Mouse (Mus musculus) gastrocnemius, postnatal 25 days (tissue): Measurements from ENCODE around the gene Sec24d. TPM values are rescaled to one million over a fixed set of nuclear protein-coding genes. Genes with fewer than 3 reads are reported as not detected.

Experiments used
- DNase-seq: peaks from one replicate; pipeline ENCODE4 v3.0.0; 2022
- long read RNA-seq, 2 experiments: library from polyadenylated mRNA; stranded (forward); transcript quantifications; one replicate each; pipeline ENCODE4 v2.0.0; 2021
- total RNA-seq, 2 experiments: library from RNA; stranded (reverse); gene quantifications; 1 replicate in 1 of 2; 2 replicates in 1 of 2; pipeline ENCODE4 v1.2.3; 2021

Gene Sec24d
- 10 to 100 TPM; 12.4 to 14.1 TPM for total RNA-seq
- long read RNA-seq, experiment 1, partial matches to known transcripts = 1 of 3 reads
- long read RNA-seq, experiment 1, other reads (novel, unspliced or antisense) = 0 of 3 reads
- long read RNA-seq, experiment 2, transcript Sec24d-201 (23 exons, 3,903 nt) = major isoform, 11 of 14 reads
- long read RNA-seq, experiment 2, partial matches to known transcripts = 2 of 14 reads
- long read RNA-seq, experiment 2, other reads (novel, unspliced or antisense) = 1 of 14 reads

DNA sequence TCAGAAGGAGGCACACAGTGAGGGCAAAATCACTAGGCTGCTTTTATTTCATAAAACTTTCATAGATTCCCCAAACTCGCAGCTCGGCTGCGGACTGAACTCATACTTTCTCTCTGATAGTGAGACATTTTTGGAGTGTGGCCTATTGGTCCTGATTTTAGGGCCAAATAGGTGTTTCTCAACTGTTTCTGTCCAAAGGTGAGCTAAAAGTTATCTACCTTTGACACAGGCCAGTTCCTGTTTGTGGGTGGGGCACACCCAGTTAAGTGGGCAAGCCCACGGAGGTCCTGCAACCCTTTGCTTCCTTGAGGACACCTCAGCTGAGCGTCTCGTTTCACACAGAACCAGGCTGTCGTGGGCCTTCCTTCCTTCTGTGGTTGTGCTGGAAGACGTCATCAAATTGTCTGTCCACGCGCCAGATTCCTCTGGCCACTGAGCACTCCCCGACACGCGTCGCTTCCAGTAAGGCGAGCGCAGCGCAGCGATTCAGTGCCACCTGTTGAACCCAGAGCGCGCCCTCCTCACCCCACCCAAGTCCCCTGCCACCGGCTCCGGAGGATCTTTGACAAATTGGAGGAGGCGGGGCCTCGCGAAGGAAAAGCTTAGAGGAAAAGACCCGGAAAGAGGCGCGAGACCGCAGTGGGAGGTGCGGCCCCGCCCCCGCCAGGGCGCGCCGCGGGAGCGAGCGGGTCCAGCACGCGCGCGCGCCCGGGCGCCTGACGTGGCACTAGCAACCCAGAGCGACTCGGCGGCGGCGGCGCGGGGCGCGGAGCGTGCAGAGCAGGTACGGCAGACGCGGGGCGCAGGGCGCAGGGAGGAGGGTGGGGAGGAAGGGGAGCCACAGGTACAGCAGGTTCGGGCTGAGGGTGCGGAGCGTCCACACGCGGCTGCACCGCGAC is at the start of gene Sec24d:
Gene Sec24d, plus strand, starts transcription at position 703 of the 899 bp plus-strand sequence.
- peak; percentile 86 for DNase-seq

DNA sequence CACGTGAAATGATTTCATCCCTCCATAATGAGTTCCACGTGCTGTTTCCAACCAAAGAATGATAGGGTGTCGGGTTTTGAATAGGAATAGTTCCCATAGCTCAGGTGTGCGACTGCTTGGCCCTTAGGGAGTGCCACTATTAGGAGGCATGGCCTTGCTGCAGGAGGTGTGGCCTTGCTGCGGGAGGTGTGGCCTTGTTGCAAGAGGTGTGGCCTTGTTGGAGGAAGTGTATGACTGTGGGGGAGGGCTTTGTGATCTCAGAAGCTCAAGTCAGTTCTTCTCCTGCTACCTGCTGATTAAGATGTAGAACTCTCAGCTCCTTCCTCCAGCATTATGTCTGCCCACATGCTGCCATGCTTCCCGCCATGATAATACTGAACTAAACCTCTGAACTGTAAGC is 48.6 kb upstream of the Sec24d start:
- DNase-seq = no peak

DNA sequence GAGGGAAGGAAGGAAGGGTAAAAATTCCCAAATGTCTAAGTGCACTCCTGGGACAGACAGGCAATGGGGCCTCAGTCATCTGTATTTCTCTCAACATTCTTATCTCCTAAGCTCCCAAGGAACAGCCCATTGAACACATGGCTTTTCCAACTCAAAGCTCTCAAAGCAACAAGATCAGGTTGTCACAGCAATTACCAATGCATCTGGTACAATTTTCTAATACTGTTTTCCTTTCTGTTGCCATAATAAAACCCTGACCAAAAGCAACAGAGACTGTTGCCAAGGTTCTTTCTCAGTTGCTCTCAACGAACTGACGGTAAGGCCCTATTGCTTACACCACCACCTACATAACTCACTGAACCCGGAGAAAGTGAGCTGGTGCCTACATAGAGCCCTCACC is 40.0 kb upstream of the Sec24d start:
- DNase-seq = no peak

DNA sequence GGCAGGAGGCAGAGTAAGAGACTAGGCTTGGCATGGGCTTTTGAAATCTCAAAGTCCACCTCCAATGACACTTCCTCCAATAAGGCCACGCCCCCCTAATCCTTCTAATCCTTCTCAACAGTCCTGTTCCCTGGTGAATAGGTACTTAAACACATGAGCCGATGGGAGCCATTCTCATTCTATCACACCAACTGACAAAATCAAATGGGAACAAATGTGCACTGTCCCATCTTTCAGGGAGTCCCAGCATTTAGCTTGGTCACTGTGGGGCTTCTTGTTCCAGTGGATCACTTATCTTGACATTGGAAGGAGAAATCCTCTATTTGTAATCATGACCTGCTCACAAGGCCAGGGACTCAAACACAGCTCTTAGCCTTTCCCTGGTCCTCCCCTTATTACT is 35.6 kb upstream of the Sec24d start:
- no peak for DNase-seq

DNA sequence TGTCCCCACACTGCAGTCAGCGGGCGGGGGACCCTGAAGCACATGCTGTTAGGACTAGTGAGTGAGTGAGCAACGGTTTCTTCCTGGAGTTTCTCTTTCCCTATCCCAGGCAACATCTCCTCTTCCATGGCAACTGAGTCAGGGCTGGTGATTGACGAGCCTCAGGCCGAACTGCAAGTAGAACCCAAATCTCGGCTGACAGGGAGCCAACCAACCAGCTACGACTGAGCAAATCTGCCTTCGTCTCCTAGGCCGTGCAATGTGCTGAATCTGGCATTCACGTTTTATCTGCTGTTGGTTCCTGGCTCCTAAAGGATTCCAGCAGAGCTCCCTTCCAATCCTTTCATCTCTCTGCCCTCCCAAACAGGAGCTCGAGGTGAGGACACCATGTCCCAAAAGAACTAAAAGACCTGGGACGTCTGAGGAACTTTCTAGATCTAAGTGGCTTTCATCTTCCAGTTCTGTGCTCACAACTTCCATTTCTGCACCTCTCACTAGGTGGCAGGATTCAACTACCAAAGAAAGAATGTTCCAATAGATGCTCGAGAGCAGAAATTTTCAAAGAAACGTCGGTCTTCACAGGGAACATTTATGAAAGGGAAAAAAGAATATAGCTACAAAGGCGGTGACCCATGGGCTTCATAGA is 32.9 kb upstream of the Sec24d start:
- peak; percentile 9 for DNase-seq

DNA sequence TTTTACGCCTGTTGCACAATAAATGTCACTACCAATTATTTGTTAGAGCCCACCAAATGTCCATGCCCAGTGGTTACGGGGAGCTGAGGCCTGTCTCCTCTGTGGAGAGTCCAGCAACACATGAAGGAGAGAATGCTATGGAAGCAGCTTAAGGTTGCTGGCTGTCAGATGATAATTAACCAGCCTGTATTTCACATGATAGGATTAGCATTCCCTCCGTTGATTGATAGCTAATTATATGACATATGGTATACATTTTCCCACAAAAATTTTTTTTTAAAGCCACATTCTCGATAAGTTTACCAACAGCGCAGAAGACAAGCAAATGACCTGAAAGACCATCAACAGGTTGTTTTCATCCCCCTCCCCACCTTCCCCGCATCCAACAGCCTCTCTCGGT is 31.8 kb upstream of the Sec24d start:
- no peak for DNase-seq

DNA sequence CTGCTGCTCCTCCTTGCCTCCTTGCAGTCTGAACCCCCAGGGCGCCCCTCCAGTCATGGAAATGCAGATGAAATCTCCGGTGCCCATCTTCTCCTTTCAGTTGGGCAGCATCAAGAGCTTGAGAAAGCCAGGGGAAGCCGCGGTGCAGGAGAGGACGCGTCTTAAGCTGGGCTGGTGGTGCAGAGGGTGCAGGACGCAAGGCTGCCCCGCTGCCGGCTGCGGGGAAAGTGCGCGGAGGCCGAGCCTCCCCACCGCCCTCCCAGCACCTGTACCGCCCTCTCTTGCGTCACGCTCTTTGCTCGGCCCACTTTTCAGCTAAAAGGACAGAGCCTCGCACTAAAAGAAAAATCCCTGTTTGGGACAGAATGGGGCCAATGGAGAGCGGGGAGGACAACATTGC is 31.3 kb upstream of the Sec24d start, which contains the start of gene Synpo2:
Gene Synpo2, minus strand, starts transcription at position 229 of the 400 bp plus-strand sequence.
- DNase-seq = peak; percentile 61

DNA sequence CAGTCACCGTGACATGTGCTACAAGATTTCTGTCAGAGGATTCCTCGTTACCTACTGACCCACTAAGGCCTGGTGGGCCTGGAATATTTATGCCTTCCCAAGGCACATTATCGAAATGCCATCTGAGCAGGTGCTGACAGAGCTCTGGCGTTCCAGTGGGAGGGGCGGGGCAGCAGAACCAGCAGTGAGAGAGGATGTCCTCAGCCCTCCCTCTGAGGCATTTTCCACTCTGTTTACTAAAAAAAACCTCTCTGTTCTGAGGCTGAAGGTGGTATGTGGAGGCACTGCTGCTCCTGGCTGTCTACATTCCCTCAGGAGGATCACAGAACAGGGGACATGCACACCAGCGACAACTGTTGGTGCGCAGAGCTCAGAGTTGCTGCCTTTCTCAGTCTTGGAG is 30.2 kb upstream of the Sec24d start:
- DNase-seq = no peak

DNA sequence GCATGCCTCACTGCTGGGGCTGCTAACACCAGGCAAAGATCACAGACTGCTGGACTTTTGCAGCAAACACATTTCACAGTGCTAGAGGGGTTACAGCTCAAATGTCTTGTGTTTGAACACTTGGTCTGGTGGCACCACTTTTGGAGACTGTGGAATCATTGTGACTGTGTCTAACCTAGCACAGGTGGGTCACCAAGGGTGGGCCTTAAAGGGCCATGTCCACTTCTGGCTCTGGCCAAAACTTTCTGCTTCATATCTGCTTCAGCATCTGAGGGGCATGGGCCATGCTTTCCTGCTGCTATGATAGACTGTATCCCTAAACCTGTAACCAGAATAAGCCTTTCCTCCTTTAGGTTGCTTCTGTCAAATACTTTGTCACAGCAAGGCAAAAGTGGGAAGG is 29.8 kb upstream of the Sec24d start:
- DNase-seq = no peak

DNA sequence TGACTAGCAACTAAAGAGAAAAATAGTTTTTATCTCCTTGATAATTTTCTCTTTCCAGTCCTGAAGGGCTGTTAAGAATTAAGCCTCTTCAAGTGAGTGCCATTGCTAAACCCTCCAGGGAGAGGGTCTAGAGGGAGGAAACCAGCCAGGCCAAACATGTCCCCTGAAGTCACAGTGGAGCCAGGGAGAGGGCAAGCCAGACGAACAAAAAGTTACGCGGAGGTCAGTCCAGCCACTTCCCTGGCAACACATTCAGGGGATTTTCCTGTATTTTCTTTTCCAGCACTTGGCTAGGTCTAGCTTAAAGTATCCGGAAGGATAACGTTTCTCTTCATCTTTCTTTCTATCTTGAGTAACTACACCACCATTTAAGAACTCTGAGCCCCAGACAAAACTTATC is 22.9 kb upstream of the Sec24d start:
- DNase-seq = peak; percentile 41

DNA sequence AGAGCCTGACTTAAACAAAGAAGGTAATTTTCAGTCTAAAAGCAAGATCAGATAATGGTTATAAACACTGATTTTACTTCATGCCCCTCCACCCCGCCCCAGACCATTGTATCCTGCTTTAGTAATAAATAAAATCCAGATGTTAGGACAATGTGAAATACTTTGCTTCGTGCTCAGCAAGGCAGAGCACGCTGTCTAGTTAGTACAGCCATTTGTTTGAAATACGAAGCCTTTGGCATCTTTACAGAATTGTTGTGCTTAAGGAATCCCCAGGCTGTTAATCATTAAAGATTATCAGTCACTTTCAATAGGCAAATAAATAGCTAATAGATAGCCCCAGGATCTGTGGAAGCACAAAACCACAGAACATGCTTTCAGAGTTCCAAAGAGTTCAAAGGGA is 21.6 kb upstream of the Sec24d start:
- no peak for DNase-seq

DNA sequence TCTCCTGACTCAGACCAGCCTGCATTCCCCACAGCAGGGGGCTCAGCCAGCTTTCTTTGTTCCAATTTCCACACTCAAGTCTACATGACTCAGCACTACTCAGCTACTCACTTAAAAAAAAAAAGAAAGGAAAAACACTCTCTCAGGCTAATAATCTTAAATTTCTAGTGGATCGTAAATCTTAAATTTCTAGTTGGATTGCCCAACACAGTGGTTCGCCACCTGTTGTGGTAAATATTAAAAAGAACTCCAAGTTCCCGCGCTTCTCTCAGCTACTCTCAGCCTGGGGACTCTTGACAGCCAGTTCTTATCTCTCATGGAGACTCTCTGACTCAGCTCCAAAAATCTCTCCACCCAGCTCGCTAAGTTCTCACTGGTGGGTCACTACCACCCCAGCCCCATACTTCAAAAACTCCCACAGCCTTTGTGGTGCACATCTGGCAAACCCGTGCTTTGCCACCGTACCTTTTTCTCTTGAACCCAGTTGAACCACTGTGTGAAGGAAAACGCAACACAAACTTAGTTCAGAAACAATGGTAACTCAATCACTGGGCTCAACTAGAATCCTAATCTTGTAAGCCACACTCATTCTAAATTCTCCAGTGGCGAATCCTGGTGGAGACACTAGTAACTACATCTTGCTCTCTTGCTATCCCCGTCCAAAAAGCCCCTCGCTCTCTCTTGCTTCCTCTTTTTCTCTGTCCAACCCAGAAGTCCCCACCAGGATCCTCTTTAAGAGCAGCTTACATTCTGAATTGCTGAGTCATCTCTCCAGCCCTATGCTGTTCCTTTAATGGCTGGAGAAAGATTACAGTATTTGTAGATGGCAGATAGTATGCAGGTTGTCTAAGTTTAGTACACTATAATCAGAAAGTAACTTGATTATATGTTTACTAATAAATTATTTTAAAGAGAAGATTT is 10.8 kb upstream of the Sec24d start:
- no peak for DNase-seq

DNA sequence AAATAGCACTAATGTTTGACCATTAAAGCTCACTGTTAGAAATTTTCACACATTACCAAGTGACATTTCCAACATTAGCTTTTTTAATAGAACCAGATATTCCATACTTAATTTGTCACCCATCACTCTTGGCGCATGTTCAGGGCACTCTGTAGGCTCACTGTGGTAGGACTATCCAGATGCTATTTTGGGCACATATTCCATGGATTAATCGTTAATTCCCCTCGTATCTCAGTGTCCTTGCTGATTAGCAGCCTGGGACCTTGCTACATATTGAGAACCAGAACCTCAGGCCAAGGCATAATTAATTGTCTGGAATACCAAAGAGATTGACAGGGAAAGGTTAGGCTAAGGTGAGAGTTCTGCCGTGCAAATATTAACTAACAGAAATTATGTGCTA is 8.5 kb upstream of the Sec24d start:
- DNase-seq = no peak

DNA sequence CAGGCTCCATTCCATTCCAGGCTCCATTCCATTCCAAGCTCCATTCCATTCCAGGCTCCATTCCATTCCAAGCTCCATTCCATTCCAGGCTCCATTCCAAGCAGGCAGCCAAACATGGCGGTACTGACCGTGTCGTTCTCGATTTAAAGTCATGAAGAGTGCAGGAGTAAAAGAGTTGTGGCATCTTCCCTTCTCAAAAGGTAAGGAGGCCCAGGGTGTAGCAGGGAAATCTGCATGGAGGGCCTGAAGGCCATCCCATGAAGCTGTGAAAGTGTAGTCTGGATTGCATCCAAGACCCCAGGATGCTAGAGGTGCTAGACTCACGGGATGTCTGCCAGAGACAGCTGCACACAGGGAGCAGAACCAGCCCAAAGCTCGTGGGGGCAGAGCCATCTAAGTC is 2.5 kb upstream of the Sec24d start:
- DNase-seq = no peak

DNA sequence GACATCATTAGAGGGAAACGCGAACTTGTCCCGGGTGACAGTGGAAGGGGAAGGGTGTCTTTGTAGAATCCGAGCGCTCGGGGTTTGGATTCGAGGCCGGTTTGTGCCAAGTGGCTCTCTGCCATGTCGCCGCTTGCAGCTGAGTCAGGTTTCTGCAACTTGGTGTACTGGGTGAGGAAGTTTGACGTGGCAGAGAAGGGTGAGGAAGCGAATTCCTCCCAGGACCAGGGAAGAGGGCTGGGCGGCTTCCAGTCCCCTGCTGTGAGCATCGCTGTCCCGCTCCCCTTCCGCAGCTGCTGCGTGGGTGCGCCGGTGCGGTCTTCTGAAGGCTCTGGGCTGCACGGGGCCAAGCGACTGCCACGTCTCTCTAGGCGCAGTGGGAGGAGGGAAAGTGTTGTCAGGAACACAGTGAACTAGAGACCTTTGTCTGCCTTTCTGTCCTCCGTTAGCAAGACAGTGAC is 516 bp downstream of the Sec24d start:
- DNase-seq = peak; percentile 75

DNA sequence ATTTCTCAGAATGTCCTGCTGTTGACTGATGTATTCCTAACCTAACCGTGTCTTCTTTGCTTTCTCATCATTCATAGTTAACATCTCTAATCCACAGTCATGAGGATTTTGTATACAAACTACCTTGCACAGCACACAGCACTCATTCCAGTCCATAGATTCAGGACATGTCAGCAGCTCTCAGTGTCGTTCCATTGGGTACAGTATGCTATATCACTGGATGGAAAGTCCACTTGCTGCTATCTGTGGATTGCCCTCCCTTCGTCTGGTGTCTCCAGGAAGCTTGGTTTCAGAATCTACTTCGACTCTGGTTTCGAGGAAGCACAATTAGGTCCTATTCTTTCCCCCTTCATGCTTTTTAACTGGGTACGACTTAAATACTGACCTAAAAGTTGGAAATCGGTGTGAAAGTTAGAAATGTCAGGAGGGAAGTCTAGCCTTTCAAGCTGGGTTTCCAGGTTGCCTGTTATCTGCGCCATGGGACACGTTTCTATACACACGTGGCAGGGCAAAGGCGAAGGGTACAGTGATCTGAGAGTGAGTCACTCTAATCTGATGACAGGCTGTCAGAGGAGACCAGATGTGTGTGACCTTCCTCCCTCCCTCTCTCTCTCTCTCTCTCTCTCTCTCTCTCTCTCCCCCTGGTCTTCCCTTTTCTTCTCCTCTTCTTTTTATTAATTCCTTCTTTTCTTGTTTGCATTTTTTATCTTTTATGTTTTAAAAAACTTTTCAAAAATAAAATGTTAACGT is 15.8 kb downstream of the Sec24d start:
- no peak for DNase-seq

DNA sequence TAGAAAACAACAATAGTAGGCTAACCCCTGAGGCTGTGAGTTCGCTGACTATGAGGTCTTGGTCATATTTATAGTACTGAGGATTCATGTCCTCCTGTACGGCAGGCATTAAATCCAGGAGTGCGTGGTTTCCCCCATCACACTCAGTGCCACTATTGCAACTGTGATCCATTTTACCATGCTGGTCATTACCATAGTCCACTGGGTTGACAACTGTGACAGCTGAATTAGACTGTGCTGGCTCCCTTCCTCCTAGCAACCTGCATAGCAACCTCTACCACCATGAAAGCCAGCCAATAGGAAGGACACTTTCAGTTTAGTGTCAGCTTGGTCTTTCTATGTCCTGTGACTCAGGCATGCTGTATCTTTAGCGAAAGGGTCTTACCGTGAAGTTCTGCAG is 17.0 kb downstream of the Sec24d start:
- DNase-seq = no peak

DNA sequence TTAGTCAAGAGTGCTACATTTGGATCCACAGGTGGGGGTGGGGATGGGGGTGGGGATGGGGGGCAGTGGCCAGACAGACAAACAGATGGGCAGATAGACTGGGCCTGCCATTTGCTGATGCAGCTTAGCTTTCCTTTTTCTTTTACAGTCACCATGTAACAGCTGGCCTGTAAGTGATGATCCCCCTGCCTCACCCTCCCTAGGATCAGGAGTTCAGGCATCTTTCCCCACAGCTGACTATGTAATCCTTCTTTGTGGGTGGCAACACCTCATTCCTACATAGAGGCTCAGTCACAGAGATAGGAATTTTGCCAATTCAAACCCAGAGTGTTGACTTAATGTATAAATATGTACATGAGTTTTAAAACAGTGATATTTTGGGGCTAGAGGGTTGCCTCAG is 18.4 kb downstream of the Sec24d start:
- no peak for DNase-seq

DNA sequence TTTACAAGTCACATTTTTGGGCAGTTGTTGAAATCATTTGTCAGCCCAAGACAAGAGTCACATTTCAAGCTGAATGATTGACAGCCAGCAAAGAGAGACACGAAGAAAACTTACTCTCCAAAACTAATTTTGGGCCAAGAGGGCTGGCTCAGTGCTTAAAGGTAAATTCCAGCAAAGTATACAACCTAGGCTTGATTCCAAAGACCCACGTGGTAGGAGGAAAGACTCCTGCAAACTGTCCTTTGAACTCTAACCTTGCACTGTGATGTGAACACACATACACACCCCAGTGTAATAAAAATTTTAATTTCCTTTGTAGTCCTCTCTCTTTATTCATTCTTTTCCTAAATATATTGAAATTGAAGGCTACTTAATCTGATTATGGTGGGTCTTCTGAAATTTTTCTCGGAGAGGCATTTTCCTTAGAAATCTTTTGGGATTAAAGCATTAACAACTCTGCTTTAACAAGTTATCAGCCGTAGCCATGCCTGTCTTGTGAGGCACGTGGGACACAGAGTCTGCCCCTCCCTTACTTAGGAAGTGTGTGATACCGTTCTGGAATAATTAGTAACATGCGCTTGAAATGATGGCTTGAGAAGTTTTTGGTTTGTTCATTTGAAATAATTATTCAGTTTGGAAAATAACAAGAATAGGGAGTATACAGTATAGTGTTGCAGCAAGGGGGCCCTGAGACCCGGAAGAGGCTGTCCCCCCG is 21.8 kb downstream of the Sec24d start:
- no peak for DNase-seq

DNA sequence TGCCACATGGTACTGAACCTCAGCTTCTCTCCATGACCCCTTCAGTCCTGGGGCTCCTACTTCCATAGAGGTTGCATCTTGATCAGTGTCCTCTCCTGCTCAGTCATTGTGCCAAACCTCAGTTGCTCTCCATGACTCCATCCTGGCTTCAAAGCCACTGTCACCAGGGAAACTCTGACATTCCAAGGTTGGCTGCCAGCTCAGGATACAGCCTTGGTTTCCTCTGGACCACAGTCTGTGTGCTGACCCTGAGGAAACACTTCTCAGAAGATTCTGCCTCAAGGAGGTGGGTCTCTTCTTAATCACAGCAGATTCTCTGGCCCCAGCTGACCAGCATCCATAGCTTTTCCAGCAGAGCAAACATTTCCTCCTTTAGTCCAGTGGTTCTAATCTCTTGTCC is 24.4 kb downstream of the Sec24d start:
- no peak for DNase-seq

DNA sequence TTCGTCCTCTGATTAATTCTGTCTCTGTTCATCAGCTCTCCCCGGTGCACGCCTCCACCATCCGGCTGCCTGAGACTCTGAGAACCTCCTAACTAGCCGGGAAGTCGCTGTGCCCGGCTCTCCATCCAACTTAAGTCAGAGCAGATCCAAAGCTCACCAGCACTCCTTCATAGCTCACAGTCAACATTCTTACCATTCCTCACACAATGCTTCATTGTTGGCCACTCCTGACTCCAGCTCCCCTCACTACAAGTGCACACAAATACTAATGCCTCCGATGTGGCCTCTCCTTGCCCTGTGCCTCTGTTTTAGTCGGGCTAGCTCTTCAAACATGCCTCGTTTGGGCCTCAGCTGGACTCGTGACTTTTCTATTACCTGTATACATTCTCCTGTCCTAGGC is 29.4 kb downstream of the Sec24d start:
- no peak for DNase-seq
